Mouse (Mus musculus) gastrocnemius, postnatal 10 days (tissue): ENCODE results near the gene Zdhhc7. TPM values are rescaled to one million over a fixed set of nuclear protein-coding genes. Genes with fewer than 3 reads are reported as not detected.
A peak's percentile ranks its signal among the peaks of the same experiment; 100 is the strongest.

Experiments used
- DNase-seq: peaks from one replicate; pipeline ENCODE4 v3.0.0; 2021; ENCODE audit warnings: mixed read lengths
- total RNA-seq, 2 experiments: library from RNA; stranded (reverse); gene quantifications; 2 replicates each; pipeline ENCODE4 v1.2.3; 2021

Zdhhc7 gene
- total RNA-seq, 2 experiments from 2014 or later = 23.1 to 24.5 TPM

- DNase-seq = no peak
Measured at GRCm38 (mm10) chr8:120114315-120114841, 13.1 kb upstream of the Zdhhc7 start.

- DNase-seq = peak; percentile 100
Measured at GRCm38 (mm10) chr8:120113758-120114255, 12.5 kb upstream of the Zdhhc7 start, which contains the start of gene 6430548M08Rik. Gene 6430548M08Rik (plus strand): TSS chr8:120114152.

GRCm38 (mm10) chr8:120113306-120113705, 12.0 kb upstream of the Zdhhc7 start:
- DNase-seq = peak; percentile 46

- DNase-seq = no peak
Measured at GRCm38 (mm10) chr8:120112535-120112934, 11.3 kb upstream of the Zdhhc7 start.

GRCm38 (mm10) chr8:120111382-120111781, 10.1 kb upstream of the Zdhhc7 start:
- DNase-seq = no peak

- no peak for DNase-seq
Measured at GRCm38 (mm10) chr8:120110966-120111365, 9.7 kb upstream of the Zdhhc7 start.

GRCm38 (mm10) chr8:120109149-120109548, 7.9 kb upstream of the Zdhhc7 start:
- no peak for DNase-seq

GRCm38 (mm10) chr8:120104721-120105272, 3.5 kb upstream of the Zdhhc7 start:
- DNase-seq = peak; percentile 41

- no peak for DNase-seq
Measured at GRCm38 (mm10) chr8:120103916-120104315, 2.6 kb upstream of the Zdhhc7 start.

GRCm38 (mm10) chr8:120100388-120101067, 754 bp downstream of the Zdhhc7 start:
- DNase-seq = no peak

GRCm38 (mm10) chr8:120096486-120096885, 4.8 kb downstream of the Zdhhc7 start:
- DNase-seq = no peak

- DNase-seq = no peak
Measured at GRCm38 (mm10) chr8:120094801-120095200, 6.5 kb downstream of the Zdhhc7 start.

- no peak for DNase-seq
Measured at GRCm38 (mm10) chr8:120093103-120093502, 8.2 kb downstream of the Zdhhc7 start.

GRCm38 (mm10) chr8:120091032-120091431, 10.2 kb downstream of the Zdhhc7 start:
- no peak for DNase-seq

- no peak for DNase-seq
Measured at GRCm38 (mm10) chr8:120089511-120089910, 11.8 kb downstream of the Zdhhc7 start.

GRCm38 (mm10) chr8:120084783-120085182, 16.5 kb downstream of the Zdhhc7 start:
- no peak for DNase-seq

GRCm38 (mm10) chr8:120083261-120083660, 18.0 kb downstream of the Zdhhc7 start:
- DNase-seq = no peak

- no peak for DNase-seq
Measured at GRCm38 (mm10) chr8:120079361-120079760, 21.9 kb downstream of the Zdhhc7 start.

GRCm38 (mm10) chr8:120078080-120078479, 23.2 kb downstream of the Zdhhc7 start:
- DNase-seq = peak; percentile 91

GRCm38 (mm10) chr8:120075347-120075746, 25.9 kb downstream of the Zdhhc7 start:
- DNase-seq = no peak

- DNase-seq = no peak
Measured at GRCm38 (mm10) chr8:120074516-120074915, 26.8 kb downstream of the Zdhhc7 start.

- peak; percentile 45 for DNase-seq
Measured at GRCm38 (mm10) chr8:120072827-120073226, 28.5 kb downstream of the Zdhhc7 start.

GRCm38 (mm10) chr8:120072259-120072658, 29.0 kb downstream of the Zdhhc7 start:
- DNase-seq = no peak

- DNase-seq = peak; percentile 88
Measured at GRCm38 (mm10) chr8:120071684-120072083, 29.6 kb downstream of the Zdhhc7 start.
